28 mouse cellular contexts compared by ENCODE assay signal in the genomic region with DNA sequence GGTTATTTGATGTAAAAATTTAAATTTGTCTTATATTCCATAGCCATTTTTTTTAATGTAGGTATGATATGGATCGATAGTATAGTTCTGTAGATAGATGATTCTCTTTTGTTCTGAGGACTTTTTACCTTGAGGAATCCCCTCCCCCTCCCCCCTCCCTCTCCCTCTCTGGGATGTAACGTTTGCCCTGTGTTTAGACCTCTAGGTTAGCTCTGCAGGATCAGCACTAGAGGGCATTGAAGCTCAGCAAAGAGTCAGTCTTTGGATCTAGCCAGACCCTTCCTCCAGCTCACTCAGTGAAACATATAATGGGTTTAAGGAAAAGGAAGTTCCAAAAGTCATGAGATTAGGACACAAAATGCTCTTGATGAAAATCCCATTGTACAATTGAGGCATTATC.
"Had no signal": no experiment of that assay in that cellular context is flagged by ENCODE, and none has a peak within 500 bp of the region (broad histone marks: within the 10 kb centered on the region; RNA-seq: fewer than 3 reads in every experiment).

No protein-coding gene starts in this region.

- H3K9ac ChIP-seq: heart, embryonic 13.5 days; heart, embryonic 15.5 days; hindbrain, embryonic 12.5 days; hindbrain, embryonic 14.5 days; intestine, embryonic 15.5 days; limb, embryonic 12.5 days; liver, embryonic 13.5 days; liver, embryonic 15.5 days had no signal

- H3K4me1 ChIP-seq: heart, embryonic 13.5 days; heart, embryonic 15.5 days; hindbrain, embryonic 12.5 days; intestine, embryonic 15.5 days; limb, embryonic 10.5 days; limb, embryonic 12.5 days had no signal

- H3K27me3 ChIP-seq: heart, embryonic 13.5 days; heart, embryonic 15.5 days; hindbrain, embryonic 12.5 days; intestine, embryonic 15.5 days; limb, embryonic 12.5 days; liver, embryonic 13.5 days; liver, embryonic 15.5 days had no signal

- H3K27ac ChIP-seq: heart, adult 2 months; heart, embryonic 13.5 days; heart, embryonic 15.5 days; hindbrain, embryonic 12.5 days; hindbrain, embryonic 14.5 days; intestine, embryonic 15.5 days; layer of hippocampus, adult 2 months; left cerebral cortex, adult 2 months; limb, embryonic 10.5 days; limb, embryonic 12.5 days; liver, embryonic 13.5 days; liver, embryonic 15.5 days had no signal

- H3K4me3 ChIP-seq: heart, adult 2 months; heart, embryonic 13.5 days; heart, embryonic 15.5 days; hindbrain, embryonic 12.5 days; intestine, embryonic 15.5 days; layer of hippocampus, adult 2 months; left cerebral cortex, adult 2 months; limb, embryonic 10.5 days; limb, embryonic 12.5 days; liver, embryonic 13.5 days; liver, embryonic 15.5 days had no signal

- H3K9me3 ChIP-seq: heart, embryonic 15.5 days; hindbrain, embryonic 12.5 days; intestine, embryonic 15.5 days; limb, embryonic 10.5 days; limb, embryonic 12.5 days; liver, embryonic 13.5 days; liver, embryonic 15.5 days had no signal

- H3K4me2 ChIP-seq: heart, embryonic 11.5 days; heart, embryonic 13.5 days; heart, embryonic 15.5 days; hindbrain, embryonic 12.5 days; hindbrain, embryonic 14.5 days; intestine, embryonic 15.5 days; limb, embryonic 12.5 days; liver, embryonic 11.5 days; liver, embryonic 13.5 days; liver, embryonic 15.5 days had no signal

- DNase-seq: gastrocnemius, postnatal 14 days; gastrocnemius, postnatal 36 days; heart, adult 11 months; heart, adult 2 months; heart, postnatal 10 days; heart, postnatal 36 days; kidney, adult 18-20 months; kidney, adult 8-10 months; kidney, postnatal 10 days; kidney, postnatal 25 days; kidney, postnatal 4 days; liver; liver, embryonic 13.5 days had no signal

- H3K36me3 ChIP-seq: heart, embryonic 13.5 days; heart, embryonic 15.5 days; hindbrain, embryonic 12.5 days; intestine, embryonic 15.5 days; limb, embryonic 12.5 days; liver, embryonic 13.5 days; liver, embryonic 15.5 days had no signal

- ATAC-seq: hindbrain, embryonic 16.5 days; inflammation-experienced regulatory T-cells, adult 6 months; intestine, embryonic 15.5 days; intestine, postnatal 0 days had no signal
